Mouse (Mus musculus): ENCODE data around the gene Idh2. TPM values are rescaled to one million over a fixed set of nuclear protein-coding genes. Genes with fewer than 3 reads are reported as not detected.

Idh2 gene
- polyA plus RNA-seq, 1 experiment, result 11.2 TPM

GRCm38 (mm10) chr7:80152152-80152551 lies 37.0 kb upstream of the Idh2 start:
- no peak for TF ChIP-seq POLR2A (IDR thresholded peaks at IDR 0.05; ENCODE audit: control insufficient read depth, low read depth, low read length)
- peak; percentile 89; the same call in 1 of the 2 replicates for TF ChIP-seq CTCF (IDR thresholded peaks at IDR 0.05; ENCODE audit: control insufficient read depth, insufficient read depth, insufficient replicate concordance, low read depth, low read length)
- Histone ChIP-seq H3K27ac (ENCODE audit: control insufficient read depth, insufficient read depth, low read depth, low read length) (no peak overlapping the region), H3K27me3 (ENCODE audit: control insufficient read depth, insufficient read depth, low read length) (no peaks in the 10 kb centered on the region), H3K4me1 (ENCODE audit: control insufficient read depth, insufficient read depth, low read length) (peaks cover 20% of the 10 kb centered on the region), H3K4me3 (ENCODE audit: control insufficient read depth, low read depth, low read length) (no peak overlapping the region), H3K36me3 (ENCODE audit: control insufficient read depth, insufficient read depth, low read length) (no peaks in the 10 kb centered on the region)

GRCm38 (mm10) chr7:80149356-80149755 lies 34.2 kb upstream of the Idh2 start:
- no peak overlapping the region for H3K4me3 ChIP-seq (ENCODE audit: control insufficient read depth, low read depth, low read length)
- no peak overlapping the region for H3K27ac ChIP-seq (ENCODE audit: control insufficient read depth, insufficient read depth, low read depth, low read length)
- no peaks in the 10 kb centered on the region for H3K36me3 ChIP-seq (ENCODE audit: control insufficient read depth, insufficient read depth, low read length)
- no peaks in the 10 kb centered on the region for H3K27me3 ChIP-seq (ENCODE audit: control insufficient read depth, insufficient read depth, low read length)
- TF ChIP-seq POLR2A (IDR thresholded peaks at IDR 0.05; ENCODE audit: control insufficient read depth, low read depth, low read length), result no peak
- TF ChIP-seq CTCF (IDR thresholded peaks at IDR 0.05; ENCODE audit: control insufficient read depth, insufficient read depth, insufficient replicate concordance, low read depth, low read length), result no peak
- peaks cover 13% of the 10 kb centered on the region for H3K4me1 ChIP-seq (ENCODE audit: control insufficient read depth, insufficient read depth, low read length)

GRCm38 (mm10) chr7:80146077-80146476 lies 30.9 kb upstream of the Idh2 start:
- no peaks in the 10 kb centered on the region for H3K36me3 ChIP-seq (ENCODE audit: control insufficient read depth, insufficient read depth, low read length)
- H3K27ac ChIP-seq (ENCODE audit: control insufficient read depth, insufficient read depth, low read depth, low read length), result no peak overlapping the region

GRCm38 (mm10) chr7:80144695-80145094 lies 29.5 kb upstream of the Idh2 start:
- Histone ChIP-seq H3K4me1 (ENCODE audit: control insufficient read depth, insufficient read depth, low read length) (peaks cover 19% of the 10 kb centered on the region), H3K27me3 (ENCODE audit: control insufficient read depth, insufficient read depth, low read length) (no peaks in the 10 kb centered on the region), H3K36me3 (ENCODE audit: control insufficient read depth, insufficient read depth, low read length) (no peaks in the 10 kb centered on the region), H3K4me3 (ENCODE audit: control insufficient read depth, low read depth, low read length) (no peak overlapping the region), H3K27ac (ENCODE audit: control insufficient read depth, insufficient read depth, low read depth, low read length) (no peak overlapping the region)
- TF ChIP-seq CTCF (IDR thresholded peaks at IDR 0.05; ENCODE audit: control insufficient read depth, insufficient read depth, insufficient replicate concordance, low read depth, low read length), result no peak
- no peak for TF ChIP-seq POLR2A (IDR thresholded peaks at IDR 0.05; ENCODE audit: control insufficient read depth, low read depth, low read length)

More at GRCm38 (mm10) chr7:80146077-80146476, 30.9 kb upstream of the Idh2 start:
- TF ChIP-seq CTCF (IDR thresholded peaks at IDR 0.05; ENCODE audit: control insufficient read depth, insufficient read depth, insufficient replicate concordance, low read depth, low read length), result no peak
- TF ChIP-seq POLR2A (IDR thresholded peaks at IDR 0.05; ENCODE audit: control insufficient read depth, low read depth, low read length), result no peak
- Histone ChIP-seq H3K27me3 (ENCODE audit: control insufficient read depth, insufficient read depth, low read length) (no peaks in the 10 kb centered on the region), H3K4me3 (ENCODE audit: control insufficient read depth, low read depth, low read length) (no peak overlapping the region), H3K4me1 (ENCODE audit: control insufficient read depth, insufficient read depth, low read length) (peaks cover 22% of the 10 kb centered on the region)

- no peaks in the 10 kb centered on the region for H3K36me3 ChIP-seq (ENCODE audit: control insufficient read depth, insufficient read depth, low read length)
- peak overlapping the region; percentile 47 for H3K27ac ChIP-seq (ENCODE audit: control insufficient read depth, insufficient read depth, low read depth, low read length)
- H3K4me3 ChIP-seq (ENCODE audit: control insufficient read depth, low read depth, low read length), result peak overlapping the region; percentile 11; the same call in 1 of the 2 replicates
- H3K4me1 ChIP-seq (ENCODE audit: control insufficient read depth, insufficient read depth, low read length), result peaks cover 11% of the 10 kb centered on the region
- TF ChIP-seq POLR2A (IDR thresholded peaks at IDR 0.05; ENCODE audit: control insufficient read depth, low read depth, low read length) (no peak), CTCF (IDR thresholded peaks at IDR 0.05; ENCODE audit: control insufficient read depth, insufficient read depth, insufficient replicate concordance, low read depth, low read length) (no peak)
- H3K27me3 ChIP-seq (ENCODE audit: control insufficient read depth, insufficient read depth, low read length), result no peaks in the 10 kb centered on the region
These were observed 28.4 kb upstream of the Idh2 start for GRCm38 (mm10) chr7:80143331-80144273.

- no peaks in the 10 kb centered on the region for H3K36me3 ChIP-seq (ENCODE audit: control insufficient read depth, insufficient read depth, low read length)
- peaks cover 11% of the 10 kb centered on the region for H3K4me1 ChIP-seq (ENCODE audit: control insufficient read depth, insufficient read depth, low read length)
- H3K27ac ChIP-seq (ENCODE audit: control insufficient read depth, insufficient read depth, low read depth, low read length), result no peak overlapping the region
- no peak overlapping the region for H3K4me3 ChIP-seq (ENCODE audit: control insufficient read depth, low read depth, low read length)
- no peaks in the 10 kb centered on the region for H3K27me3 ChIP-seq (ENCODE audit: control insufficient read depth, insufficient read depth, low read length)
- TF ChIP-seq CTCF (IDR thresholded peaks at IDR 0.05; ENCODE audit: control insufficient read depth, insufficient read depth, insufficient replicate concordance, low read depth, low read length), result peak; percentile 64; the same call in 1 of the 2 replicates
- TF ChIP-seq POLR2A (IDR thresholded peaks at IDR 0.05; ENCODE audit: control insufficient read depth, low read depth, low read length), result no peak
These were observed 25.6 kb upstream of the Idh2 start for GRCm38 (mm10) chr7:80140815-80141214.

GRCm38 (mm10) chr7:80138375-80138774 lies 23.2 kb upstream of the Idh2 start:
- Histone ChIP-seq H3K4me1 (ENCODE audit: control insufficient read depth, insufficient read depth, low read length) (peaks cover 4% of the 10 kb centered on the region), H3K4me3 (ENCODE audit: control insufficient read depth, low read depth, low read length) (no peak overlapping the region), H3K36me3 (ENCODE audit: control insufficient read depth, insufficient read depth, low read length) (no peaks in the 10 kb centered on the region), H3K27ac (ENCODE audit: control insufficient read depth, insufficient read depth, low read depth, low read length) (no peak overlapping the region), H3K27me3 (ENCODE audit: control insufficient read depth, insufficient read depth, low read length) (no peaks in the 10 kb centered on the region)
- TF ChIP-seq POLR2A (IDR thresholded peaks at IDR 0.05; ENCODE audit: control insufficient read depth, low read depth, low read length), result no peak
- TF ChIP-seq CTCF (IDR thresholded peaks at IDR 0.05; ENCODE audit: control insufficient read depth, insufficient read depth, insufficient replicate concordance, low read depth, low read length), result no peak

Measured in testis, adult 2 months (tissue).